Mouse (Mus musculus) embryonic fibroblast, embryonic 13.5 days (primary cell): ENCODE data around the gene Pola2.

Experiments used
- CTCF ChIP-seq: IDR thresholded peaks from 2 replicates; pipeline ENCODE4 v1.5.1; 2011; ENCODE audit warnings: mild to moderate bottlenecking, control low read depth, low read length, moderate library complexity, borderline replicate concordance; ENCODE audit not compliant: insufficient read depth
- POLR2A ChIP-seq: IDR thresholded peaks from 2 replicates; pipeline ENCODE4 v1.6.1; 2011; ENCODE audit warnings: low read depth, mild to moderate bottlenecking, control low read depth, low read length, moderate library complexity

DNA sequence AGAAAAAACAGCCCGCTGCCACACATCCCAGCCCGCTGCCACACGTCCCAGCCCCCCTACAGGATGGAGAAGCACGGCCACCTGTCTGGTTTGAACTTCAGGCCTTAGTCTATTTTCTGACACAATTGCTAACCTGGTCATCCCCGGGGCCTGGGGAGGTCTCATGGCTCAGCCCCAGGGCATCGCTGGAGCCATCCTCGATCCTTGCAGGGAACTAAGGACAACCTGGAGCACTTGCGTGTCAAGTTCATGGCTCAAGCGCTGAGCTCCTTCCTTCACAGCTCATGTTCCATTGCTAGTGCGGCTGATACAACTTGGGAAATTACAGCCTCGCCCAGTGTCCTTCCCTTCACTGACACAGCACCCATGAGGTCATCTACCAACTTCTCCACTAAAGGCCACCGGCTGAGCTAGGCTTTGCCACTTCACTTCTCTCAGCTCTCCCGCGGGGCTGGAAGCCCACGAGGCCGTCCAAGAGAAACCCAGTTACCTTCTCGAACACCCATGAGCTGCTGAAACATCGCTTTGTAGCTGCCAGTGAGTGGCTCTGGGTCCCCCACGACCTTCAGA, 10.7 kb downstream of the Pola2 start:
- no peak for TF ChIP-seq POLR2A
- no peak for TF ChIP-seq CTCF
